Mouse (Mus musculus) adrenal gland, adult 18-20 months (tissue): Measurements from ENCODE around the gene Tgfbi. TPM values are rescaled to one million over a fixed set of nuclear protein-coding genes. Genes with fewer than 3 reads are reported as not detected.

Experiments
- DNase-seq, 2 experiments: peaks; one replicate each; pipeline ENCODE4 v3.0.0; 2021 to 2022; ENCODE audit warnings: low spot score in 2 of 2
- total RNA-seq, 2 experiments: library from RNA; stranded (reverse); gene quantifications; 1 replicate in 1 of 2; 2 replicates in 1 of 2; pipeline ENCODE4 v1.2.3; 2021

Gene Tgfbi
- total RNA-seq, 2 experiments from 2014 or later, result 38.3 to 86.5 TPM

DNA sequence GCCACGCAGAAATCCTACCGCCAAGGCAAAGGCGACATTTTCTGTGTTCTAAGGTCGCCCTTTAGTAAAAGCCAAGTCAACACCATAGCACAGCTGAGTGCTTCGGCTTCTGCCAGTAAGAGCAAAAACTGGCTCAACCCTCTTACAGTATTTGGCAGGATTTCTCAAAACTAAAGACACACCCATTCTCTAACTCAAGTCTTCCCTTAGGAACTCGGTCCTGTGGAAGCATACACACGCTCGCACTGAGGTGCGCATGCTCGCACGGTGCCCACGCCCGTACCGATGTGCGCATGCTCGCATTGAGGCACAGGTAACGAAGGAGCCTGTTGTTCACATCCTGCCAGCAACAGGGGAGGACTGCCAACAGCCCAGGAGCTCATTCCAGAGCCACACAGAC is 73.0 kb downstream of the Tgfbi start:
- DNase-seq, result no peak

DNA sequence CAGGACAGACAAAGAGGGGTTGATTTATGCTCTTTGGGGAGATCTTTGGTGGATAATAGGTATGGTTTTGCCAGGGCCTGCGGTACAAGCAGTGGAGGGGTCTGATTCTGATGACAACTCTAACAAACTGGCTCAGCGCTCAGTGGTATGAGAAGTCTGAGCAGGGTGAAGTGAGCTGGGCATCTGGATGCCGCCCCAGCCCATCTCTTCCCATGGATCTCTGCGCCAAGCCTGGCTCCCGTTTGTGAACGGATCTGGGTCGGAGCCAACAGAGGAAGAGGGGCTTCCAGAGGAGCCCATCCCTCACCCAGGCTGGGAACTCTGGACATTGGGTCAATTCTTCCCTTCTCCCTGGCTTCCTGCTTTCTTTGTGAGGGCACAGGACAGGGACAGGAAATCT is 74.0 kb downstream of the Tgfbi start:
- DNase-seq, result no peak

Other genes starting within 250 kb of the Tgfbi start
- not detected for gene Gm3045, start 182.9 kb upstream of the Tgfbi start, total RNA-seq
- gene Slc25a48, start 171.2 kb upstream of the Tgfbi start, total RNA-seq, result 1 to 10 TPM; 2.4 to 5.9 TPM
- not detected for gene Il9, start 127.3 kb upstream of the Tgfbi start, total RNA-seq
- gene Fbxl21, start 87.1 kb upstream of the Tgfbi start, total RNA-seq, result 1 to 10 TPM; 2.8 to 5.4 TPM
- not detected for gene Lect2, start 61.0 kb upstream of the Tgfbi start, total RNA-seq
- gene Smad5, start 93.5 kb downstream of the Tgfbi start, total RNA-seq, result 10 to 100 TPM; 40.4 to 51.7 TPM
- not detected for gene Gm45623, start 144.3 kb downstream of the Tgfbi start, total RNA-seq